Mouse (Mus musculus): Measurements from ENCODE around the gene Prr29. TPM values are rescaled to one million over a fixed set of nuclear protein-coding genes. Genes with fewer than 3 reads are reported as not detected.
"Not testable (repeated sequence)": the region's sequence is repeated elsewhere in the genome, so short reads cannot be mapped to it uniquely, and the experiment has no call there.

Gene Prr29
- polyA plus RNA-seq, 1 experiment = not detected

- DNase-seq (ENCODE audit: low read depth) = no peak
- TF ChIP-seq CTCF (IDR thresholded peaks at IDR 0.05; ENCODE audit: borderline replicate concordance, extremely low read depth, insufficient read depth, insufficient read length) (no peak), POLR2A (IDR thresholded peaks at IDR 0.05; ENCODE audit: borderline replicate concordance, extremely low read depth, insufficient read depth, insufficient read length, poor library complexity, severe bottlenecking) (no peak)
These were observed 31.2 kb upstream of the Prr29 start for GRCm38 (mm10) chr11:106334066-106334465.

DNA sequence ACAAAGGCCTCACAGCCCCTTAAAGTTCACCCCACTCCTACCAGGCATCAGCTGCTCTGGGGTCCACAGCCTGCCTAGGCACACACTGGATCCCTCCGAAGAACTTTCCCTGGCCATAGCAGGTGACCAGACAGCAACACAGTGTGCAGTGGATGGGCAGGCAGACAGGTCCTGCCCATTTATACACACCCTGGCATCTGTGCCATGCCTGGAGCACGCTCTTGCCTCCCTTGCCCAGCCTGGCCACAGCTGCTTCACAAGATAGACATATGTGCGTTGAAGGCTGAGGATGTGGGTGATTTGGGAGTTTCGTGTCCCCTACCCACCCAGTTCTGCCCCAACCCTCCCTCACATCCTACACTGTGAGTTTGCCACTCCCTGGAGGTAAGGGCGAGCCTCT, 27.2 kb upstream of the Prr29 start:
- TF ChIP-seq POLR2A (IDR thresholded peaks at IDR 0.05; ENCODE audit: borderline replicate concordance, extremely low read depth, insufficient read depth, insufficient read length, poor library complexity, severe bottlenecking) (no peak), CTCF (IDR thresholded peaks at IDR 0.05; ENCODE audit: borderline replicate concordance, extremely low read depth, insufficient read depth, insufficient read length) (no peak)
- DNase-seq (ENCODE audit: low read depth) = no peak

- DNase-seq (ENCODE audit: low read depth) = no peak
These were observed 26.4 kb upstream of the Prr29 start for GRCm38 (mm10) chr11:106338870-106339269.

DNA sequence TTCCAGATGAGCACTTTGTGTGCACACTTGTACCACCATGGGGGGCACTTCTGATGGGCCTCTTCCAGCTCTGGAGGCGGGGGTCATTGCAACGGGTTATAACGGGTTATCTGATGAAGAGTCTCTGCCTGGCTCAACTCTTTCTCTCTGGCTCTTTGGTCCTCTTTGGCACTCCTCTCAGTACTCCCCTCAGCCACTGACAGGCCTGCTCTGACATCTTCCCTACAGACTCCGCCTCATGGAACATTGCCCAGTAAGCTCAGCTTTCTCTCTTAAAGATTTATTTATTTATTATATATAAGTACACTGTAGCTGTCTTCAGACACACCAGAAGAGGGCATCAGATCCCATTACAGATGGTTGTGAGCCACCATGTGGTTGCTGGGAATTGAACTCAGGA, 25.9 kb upstream of the Prr29 start:
- DNase-seq (ENCODE audit: low read depth) = not testable (repeated sequence)

More at GRCm38 (mm10) chr11:106338870-106339269, 26.4 kb upstream of the Prr29 start:
- TF ChIP-seq CTCF (IDR thresholded peaks at IDR 0.05; ENCODE audit: borderline replicate concordance, extremely low read depth, insufficient read depth, insufficient read length) = no peak

DNA sequence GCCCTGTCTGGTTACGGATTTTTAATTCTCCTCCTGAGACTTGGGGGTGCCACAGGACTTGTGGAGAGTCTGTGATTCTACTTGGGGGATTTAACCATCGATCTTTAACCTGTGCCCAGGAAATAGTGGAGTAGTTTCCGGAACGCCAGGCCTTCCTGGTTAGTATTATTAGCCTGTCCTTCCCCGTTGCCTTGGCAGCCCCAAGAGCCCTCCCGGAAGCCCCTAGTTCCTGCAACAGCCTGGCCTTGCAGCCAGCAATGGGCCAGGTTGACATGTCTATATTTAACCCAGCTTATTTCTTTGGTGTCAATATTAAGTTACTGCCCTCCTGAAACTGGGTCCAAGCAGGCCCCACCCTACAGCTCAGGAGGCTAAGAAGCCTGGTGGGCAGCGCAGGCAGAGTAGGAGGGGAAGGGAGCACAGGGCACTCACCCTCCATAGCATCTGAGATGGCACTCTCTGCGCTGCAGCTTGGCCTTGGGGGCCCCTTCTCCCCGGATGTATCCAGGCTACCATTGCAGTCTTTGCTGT, 24.2 kb upstream of the Prr29 start:
- TF ChIP-seq CTCF (IDR thresholded peaks at IDR 0.05; ENCODE audit: borderline replicate concordance, extremely low read depth, insufficient read depth, insufficient read length) (no peak), POLR2A (IDR thresholded peaks at IDR 0.05; ENCODE audit: borderline replicate concordance, extremely low read depth, insufficient read depth, insufficient read length, poor library complexity, severe bottlenecking) (no peak)

DNA sequence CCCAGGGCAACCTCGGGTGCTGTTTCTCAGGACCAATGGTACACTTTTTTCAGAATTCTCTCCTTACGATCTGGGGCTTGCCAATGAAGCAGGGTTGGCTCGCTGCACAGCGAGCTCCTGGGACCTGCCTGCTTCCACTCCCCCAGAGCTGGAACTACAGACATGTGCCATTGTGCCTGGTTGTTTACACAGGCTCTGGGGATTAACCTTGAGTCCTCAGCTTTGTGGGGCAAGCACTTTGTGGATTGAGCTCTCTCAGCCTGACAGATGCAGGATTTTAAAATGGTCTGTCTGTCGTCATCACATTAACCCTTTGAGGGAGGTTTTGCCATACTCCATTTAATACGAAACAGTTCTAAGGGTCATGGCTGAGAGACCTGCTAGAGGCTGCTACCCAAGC, 20.4 kb upstream of the Prr29 start:
- no peak for TF ChIP-seq POLR2A (IDR thresholded peaks at IDR 0.05; ENCODE audit: borderline replicate concordance, extremely low read depth, insufficient read depth, insufficient read length, poor library complexity, severe bottlenecking)
- no peak for TF ChIP-seq CTCF (IDR thresholded peaks at IDR 0.05; ENCODE audit: borderline replicate concordance, extremely low read depth, insufficient read depth, insufficient read length)
- DNase-seq (ENCODE audit: low read depth) = peak; percentile 43

More for the DNA sequence above, 24.2 kb upstream of the Prr29 start:
- no peak for DNase-seq (ENCODE audit: low read depth)

DNA sequence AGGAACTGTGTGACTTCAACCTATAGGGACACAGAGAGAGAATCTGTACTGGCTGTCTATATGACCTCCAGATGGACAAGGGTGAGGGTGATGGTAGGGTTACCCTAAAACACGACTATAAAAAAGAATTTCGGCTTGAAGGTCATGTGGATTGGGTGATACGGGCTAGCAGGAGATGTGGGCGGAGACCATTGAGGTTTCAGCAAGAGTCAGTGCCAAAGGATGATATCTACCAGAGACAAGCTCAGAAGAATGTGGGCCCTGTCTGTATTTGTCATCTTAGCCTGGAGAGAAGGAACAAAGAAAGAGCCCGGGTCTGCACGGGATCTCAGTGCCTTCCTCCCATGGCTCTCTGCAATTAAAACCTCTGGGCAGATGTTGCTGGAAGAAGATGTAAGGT, 15.5 kb upstream of the Prr29 start:
- no peak for DNase-seq (ENCODE audit: low read depth)
- TF ChIP-seq CTCF (IDR thresholded peaks at IDR 0.05; ENCODE audit: borderline replicate concordance, extremely low read depth, insufficient read depth, insufficient read length) (no peak), POLR2A (IDR thresholded peaks at IDR 0.05; ENCODE audit: borderline replicate concordance, extremely low read depth, insufficient read depth, insufficient read length, poor library complexity, severe bottlenecking) (no peak)

DNA sequence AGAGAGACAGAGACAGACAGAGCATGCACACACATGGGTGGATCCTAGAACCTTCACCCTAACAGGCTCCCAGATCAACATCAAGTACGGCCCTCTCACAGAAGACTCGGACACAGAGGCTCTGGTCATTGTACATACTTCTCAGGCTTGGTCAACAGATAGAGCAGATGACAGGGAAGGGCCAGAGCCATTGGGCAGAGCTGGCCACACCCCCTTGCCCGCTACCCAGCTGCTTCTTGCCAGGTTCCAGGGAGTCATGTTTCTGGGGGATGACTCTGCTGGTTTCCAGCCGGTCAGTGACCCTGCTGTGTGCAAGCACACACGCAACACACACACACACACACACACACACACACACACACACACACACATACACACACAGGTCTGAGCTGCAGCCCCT, 14.4 kb upstream of the Prr29 start:
- no peak for DNase-seq (ENCODE audit: low read depth)
- TF ChIP-seq CTCF (IDR thresholded peaks at IDR 0.05; ENCODE audit: borderline replicate concordance, extremely low read depth, insufficient read depth, insufficient read length) = no peak
- TF ChIP-seq POLR2A (IDR thresholded peaks at IDR 0.05; ENCODE audit: borderline replicate concordance, extremely low read depth, insufficient read depth, insufficient read length, poor library complexity, severe bottlenecking) = no peak

- TF ChIP-seq POLR2A (IDR thresholded peaks at IDR 0.05; ENCODE audit: borderline replicate concordance, extremely low read depth, insufficient read depth, insufficient read length, poor library complexity, severe bottlenecking) (no peak), CTCF (IDR thresholded peaks at IDR 0.05; ENCODE audit: borderline replicate concordance, extremely low read depth, insufficient read depth, insufficient read length) (no peak)
- DNase-seq (ENCODE audit: low read depth) = no peak
These were observed 14.0 kb upstream of the Prr29 start for GRCm38 (mm10) chr11:106351253-106351652.

- no peak for DNase-seq (ENCODE audit: low read depth)
- TF ChIP-seq POLR2A (IDR thresholded peaks at IDR 0.05; ENCODE audit: borderline replicate concordance, extremely low read depth, insufficient read depth, insufficient read length, poor library complexity, severe bottlenecking) = no peak
- no peak for TF ChIP-seq CTCF (IDR thresholded peaks at IDR 0.05; ENCODE audit: borderline replicate concordance, extremely low read depth, insufficient read depth, insufficient read length)
These were observed 13.3 kb upstream of the Prr29 start for GRCm38 (mm10) chr11:106351941-106352340.

- DNase-seq (ENCODE audit: low read depth) = no peak
- TF ChIP-seq POLR2A (IDR thresholded peaks at IDR 0.05; ENCODE audit: borderline replicate concordance, extremely low read depth, insufficient read depth, insufficient read length, poor library complexity, severe bottlenecking) = no peak
- no peak for TF ChIP-seq CTCF (IDR thresholded peaks at IDR 0.05; ENCODE audit: borderline replicate concordance, extremely low read depth, insufficient read depth, insufficient read length)
These were observed 12.1 kb upstream of the Prr29 start, which contains the start of gene Scn4a for GRCm38 (mm10) chr11:106353188-106353587. TSS of gene Scn4a (minus strand) at chr11:106353288.

- no peak for DNase-seq (ENCODE audit: low read depth)
- TF ChIP-seq POLR2A (IDR thresholded peaks at IDR 0.05; ENCODE audit: borderline replicate concordance, extremely low read depth, insufficient read depth, insufficient read length, poor library complexity, severe bottlenecking) = no peak
- TF ChIP-seq CTCF (IDR thresholded peaks at IDR 0.05; ENCODE audit: borderline replicate concordance, extremely low read depth, insufficient read depth, insufficient read length) = no peak
These were observed 11.1 kb upstream of the Prr29 start for GRCm38 (mm10) chr11:106354181-106354580.

Measured in brain, embryonic 14.5 days (tissue).